Mouse (Mus musculus): ENCODE measurements around the gene Slc25a22. TPM values are rescaled to one million over a fixed set of nuclear protein-coding genes. Genes with fewer than 3 reads are reported as not detected.

The Slc25a22 gene
- polyA plus RNA-seq, 1 experiment from 2014 or later: 17.2 TPM

DNA sequence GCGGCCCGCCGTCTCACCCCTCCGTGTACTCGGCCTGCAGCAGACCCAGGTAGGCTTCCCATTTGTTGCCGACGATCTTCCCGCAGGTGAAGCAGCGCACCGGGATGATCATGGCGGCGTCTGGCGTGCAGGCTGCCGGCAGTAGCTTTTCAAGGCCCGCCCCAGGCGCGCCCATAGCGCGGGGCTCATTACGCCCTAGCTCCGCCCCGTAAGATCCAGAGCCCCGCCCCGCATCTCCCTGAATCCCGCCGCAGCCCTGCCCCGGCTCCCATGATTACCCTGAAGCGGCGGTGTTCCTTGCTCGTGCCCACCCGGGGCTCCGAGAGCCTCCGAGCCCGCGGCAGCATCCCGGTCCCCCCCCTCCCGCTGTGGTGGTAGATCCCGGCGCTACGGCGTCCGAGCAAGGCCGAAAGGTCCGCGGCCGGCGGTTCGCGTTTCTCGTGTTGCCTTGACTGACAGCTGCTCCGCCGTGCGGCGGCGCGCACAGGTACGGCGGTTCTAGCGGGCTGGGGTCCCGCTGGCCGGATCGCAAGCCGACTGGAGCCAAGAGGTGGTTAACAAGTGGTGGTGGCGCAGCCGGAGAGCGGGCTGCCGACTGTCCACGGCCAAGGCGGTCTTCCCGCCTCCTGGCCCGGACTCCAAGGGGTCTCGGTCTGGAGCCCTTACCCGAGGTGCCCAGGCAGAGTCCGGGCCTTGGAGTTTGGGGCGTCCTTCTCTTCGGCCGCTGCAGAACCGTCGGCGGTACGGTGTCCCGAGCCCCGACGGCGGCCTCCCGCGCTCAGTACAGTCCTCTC lies 37.5 kb upstream of the Slc25a22 start, which contains the start of the genes Polr2l and Tspan4:
Polr2l (minus strand) TSS at position 122 of the 794 bp plus-strand sequence.
Tspan4 (plus strand) TSS at position 230 of the 794 bp plus-strand sequence.
- H3K9ac ChIP-seq (ENCODE audit: low read length): peak within 1 kb of the TSS; percentile 88
- peaks cover 16% of the 10 kb centered on the region for H3K4me1 ChIP-seq (replicated peaks; ENCODE audit: control insufficient read depth, insufficient read depth)
- peak within 1 kb of the TSS; percentile 80 for H3K4me3 ChIP-seq (ENCODE audit: low read depth, low read length)
- peaks cover 13% of the 10 kb centered on the region for H3K36me3 ChIP-seq (ENCODE audit: control insufficient read depth, insufficient read depth, low read length)
- no peaks in the 10 kb centered on the region for H3K27me3 ChIP-seq (ENCODE audit: control insufficient read depth, insufficient read depth, low read length)
- H3K27ac ChIP-seq (replicated peaks): peak within 1 kb of the TSS; percentile 87
- under 1% methylated on average over 66 of the region's 87 CpGs for WGBS
- H3K9me3 ChIP-seq (ENCODE audit: control insufficient read depth, low read length): no peaks in the 10 kb centered on the region
- TF ChIP-seq EP300 (optimal IDR thresholded peaks at IDR 0.05): peak; percentile 82
- peak; percentile 27; the same call in 1 of the 2 replicates for TF ChIP-seq CTCF (IDR thresholded peaks at IDR 0.05; ENCODE audit: low read depth)
- ATAC-seq (ENCODE audit: low FRiP score, low TSS enrichment) (peak; percentile 74), DNase-seq (ENCODE audit: low spot score) (peak; percentile 86)
- peak within 1 kb of the TSS; percentile 90 for H3K4me2 ChIP-seq (replicated peaks; ENCODE audit: low read depth)

DNA sequence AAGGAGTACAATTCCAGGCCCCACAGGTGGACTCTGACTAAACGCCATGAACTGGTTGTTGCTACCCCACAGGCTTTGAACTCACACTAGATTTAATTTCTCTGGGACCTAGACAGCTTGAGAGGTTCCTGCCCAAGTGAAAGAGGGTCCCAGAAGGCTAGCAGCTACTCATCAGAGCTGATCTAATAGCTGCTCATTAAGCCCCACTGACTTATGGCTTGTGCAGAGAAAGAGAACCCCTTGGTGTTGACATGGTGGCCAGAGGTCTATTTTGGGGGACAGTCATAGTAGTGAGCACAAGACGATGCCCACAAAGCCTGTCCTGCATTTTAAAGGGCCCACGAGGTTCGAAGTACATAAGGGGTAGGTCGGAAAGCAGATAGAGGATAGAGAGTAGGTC lies 36.5 kb upstream of the Slc25a22 start:
- Histone ChIP-seq H3K9me3 (ENCODE audit: control insufficient read depth, low read length) (no peaks in the 10 kb centered on the region), H3K27ac (replicated peaks) (no peak overlapping the region), H3K27me3 (ENCODE audit: control insufficient read depth, insufficient read depth, low read length) (no peaks in the 10 kb centered on the region), H3K4me2 (replicated peaks; ENCODE audit: low read depth) (peak overlapping the region; percentile 90), H3K4me3 (ENCODE audit: low read depth, low read length) (peak overlapping the region; percentile 80), H3K9ac (ENCODE audit: low read length) (peak overlapping the region; percentile 88), H3K4me1 (replicated peaks; ENCODE audit: control insufficient read depth, insufficient read depth) (peaks cover 20% of the 10 kb centered on the region), H3K36me3 (ENCODE audit: control insufficient read depth, insufficient read depth, low read length) (peaks cover 19% of the 10 kb centered on the region)
- WGBS: 10% methylated on average over 5 of the region's 5 CpGs
- TF ChIP-seq EP300 (optimal IDR thresholded peaks at IDR 0.05) (no peak), CTCF (IDR thresholded peaks at IDR 0.05; ENCODE audit: low read depth) (no peak)
- no peak for DNase-seq (ENCODE audit: low spot score)
- no peak for ATAC-seq (ENCODE audit: low FRiP score, low TSS enrichment)

DNA sequence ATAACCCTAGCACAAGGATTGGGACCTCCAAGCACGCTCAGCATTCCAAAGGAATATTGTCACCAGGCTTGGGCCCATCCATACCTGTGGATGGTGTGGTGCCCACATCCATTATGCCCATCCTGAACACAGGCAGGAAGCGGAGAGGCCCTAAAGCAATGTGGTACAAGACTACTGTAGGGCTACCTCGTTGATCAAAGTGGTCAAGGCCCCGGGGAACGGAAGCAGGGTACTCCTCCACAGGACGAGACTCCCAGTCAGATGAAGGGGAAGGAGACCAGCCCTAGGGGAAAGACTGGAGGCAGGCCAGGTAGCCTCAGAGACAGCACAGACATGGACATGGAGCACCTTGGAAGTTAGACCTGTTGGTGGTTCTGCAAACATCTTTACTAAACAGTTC lies 35.1 kb upstream of the Slc25a22 start:
- no peak for DNase-seq (ENCODE audit: low spot score)
- no peaks in the 10 kb centered on the region for H3K27me3 ChIP-seq (ENCODE audit: control insufficient read depth, insufficient read depth, low read length)
- 83% methylated on average over 6 of the region's 6 CpGs for whole genome bisulfite sequencing
- no peak overlapping the region for H3K4me2 ChIP-seq (replicated peaks; ENCODE audit: low read depth)
- peaks cover 19% of the 10 kb centered on the region for H3K36me3 ChIP-seq (ENCODE audit: control insufficient read depth, insufficient read depth, low read length)
- no peak overlapping the region for H3K4me3 ChIP-seq (ENCODE audit: low read depth, low read length)
- H3K9me3 ChIP-seq (ENCODE audit: control insufficient read depth, low read length): no peaks in the 10 kb centered on the region
- no peak for ATAC-seq (ENCODE audit: low FRiP score, low TSS enrichment)
- TF ChIP-seq EP300 (optimal IDR thresholded peaks at IDR 0.05): no peak
- TF ChIP-seq CTCF (IDR thresholded peaks at IDR 0.05; ENCODE audit: low read depth): no peak
- H3K4me1 ChIP-seq (replicated peaks; ENCODE audit: control insufficient read depth, insufficient read depth): peaks cover 27% of the 10 kb centered on the region
- no peak overlapping the region for H3K9ac ChIP-seq (ENCODE audit: low read length)
- no peak overlapping the region for H3K27ac ChIP-seq (replicated peaks)

DNA sequence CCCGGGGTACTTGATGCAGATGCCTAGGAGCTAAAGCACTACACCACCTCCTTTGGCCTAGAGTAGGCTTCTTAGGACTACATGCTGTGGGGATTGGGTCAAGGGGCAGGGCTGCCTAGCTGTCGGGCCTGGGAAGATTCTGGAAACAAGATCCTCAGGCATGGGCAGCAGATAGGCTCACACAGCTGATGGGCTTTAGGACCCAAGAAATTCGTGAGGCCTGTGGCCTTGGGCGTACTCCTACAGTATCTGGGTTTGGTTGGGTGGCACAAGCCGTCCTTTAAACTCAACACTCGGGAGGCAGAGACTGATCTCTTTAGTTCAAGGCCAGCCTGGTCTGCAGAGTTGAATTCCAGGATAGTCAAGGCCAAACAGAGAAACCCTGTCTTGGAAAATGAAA lies 34.5 kb upstream of the Slc25a22 start:
- no peak for ATAC-seq (ENCODE audit: low FRiP score, low TSS enrichment)
- peaks cover 23% of the 10 kb centered on the region for H3K4me1 ChIP-seq (replicated peaks; ENCODE audit: control insufficient read depth, insufficient read depth)

DNA sequence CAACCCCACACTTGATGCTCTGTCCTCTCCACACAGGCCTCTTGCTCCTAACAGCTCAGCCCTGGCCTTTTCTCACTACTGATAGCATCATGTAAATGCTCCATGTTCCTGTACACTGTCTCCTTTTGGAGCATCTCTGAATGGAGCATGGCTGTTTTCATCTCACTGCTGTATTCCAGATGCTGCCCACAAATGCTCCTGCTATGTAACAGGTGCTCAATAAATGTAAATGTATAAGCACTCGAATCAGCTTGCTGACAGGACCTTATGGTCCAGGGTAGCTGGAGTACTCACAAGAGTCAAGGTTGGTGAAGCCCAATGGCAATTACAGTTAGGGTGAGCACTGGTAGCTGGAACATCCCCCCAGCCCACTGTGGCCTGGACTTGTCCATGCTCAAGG lies 33.5 kb upstream of the Slc25a22 start:
- DNase-seq (ENCODE audit: low spot score) (no peak), ATAC-seq (ENCODE audit: low FRiP score, low TSS enrichment) (no peak)
- Histone ChIP-seq H3K4me3 (ENCODE audit: low read depth, low read length) (no peak overlapping the region), H3K36me3 (ENCODE audit: control insufficient read depth, insufficient read depth, low read length) (peaks cover 19% of the 10 kb centered on the region), H3K4me2 (replicated peaks; ENCODE audit: low read depth) (no peak overlapping the region), H3K4me1 (replicated peaks; ENCODE audit: control insufficient read depth, insufficient read depth) (peaks cover 23% of the 10 kb centered on the region), H3K9me3 (ENCODE audit: control insufficient read depth, low read length) (no peaks in the 10 kb centered on the region), H3K27ac (replicated peaks) (no peak overlapping the region), H3K9ac (ENCODE audit: low read length) (no peak overlapping the region), H3K27me3 (ENCODE audit: control insufficient read depth, insufficient read depth, low read length) (no peaks in the 10 kb centered on the region)
- TF ChIP-seq CTCF (IDR thresholded peaks at IDR 0.05; ENCODE audit: low read depth) (no peak), EP300 (optimal IDR thresholded peaks at IDR 0.05) (no peak)
- WGBS: 91% methylated on average over 1 of the region's 1 CpGs

More for the DNA sequence above, 34.5 kb upstream of the Slc25a22 start:
- no peaks in the 10 kb centered on the region for H3K27me3 ChIP-seq (ENCODE audit: control insufficient read depth, insufficient read depth, low read length)
- TF ChIP-seq EP300 (optimal IDR thresholded peaks at IDR 0.05): no peak
- TF ChIP-seq CTCF (IDR thresholded peaks at IDR 0.05; ENCODE audit: low read depth): no peak
- peaks cover 19% of the 10 kb centered on the region for H3K36me3 ChIP-seq (ENCODE audit: control insufficient read depth, insufficient read depth, low read length)
- H3K27ac ChIP-seq (replicated peaks): no peak overlapping the region
- no peak for DNase-seq (ENCODE audit: low spot score)
- no peak overlapping the region for H3K4me3 ChIP-seq (ENCODE audit: low read depth, low read length)
- H3K9ac ChIP-seq (ENCODE audit: low read length): no peak overlapping the region
- no peak overlapping the region for H3K4me2 ChIP-seq (replicated peaks; ENCODE audit: low read depth)
- H3K9me3 ChIP-seq (ENCODE audit: control insufficient read depth, low read length): no peaks in the 10 kb centered on the region
- WGBS: 73% methylated on average over 6 of the region's 6 CpGs

DNA sequence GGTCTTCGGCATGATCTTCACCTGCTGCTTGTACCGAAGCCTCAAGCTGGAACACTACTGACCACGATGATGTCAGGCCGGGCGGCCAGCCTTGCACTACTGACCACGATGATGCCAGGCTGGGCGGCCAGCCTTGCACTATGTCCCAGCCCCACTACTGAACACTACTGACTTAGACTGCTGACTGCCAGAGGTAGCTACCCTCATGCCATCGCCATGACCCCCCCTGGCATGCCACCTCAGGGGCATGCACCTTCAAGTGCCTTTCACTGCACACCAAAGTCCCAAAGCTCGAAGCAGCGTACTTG lies 32.9 kb upstream of the Slc25a22 start:
- Histone ChIP-seq H3K4me2 (replicated peaks; ENCODE audit: low read depth) (no peak overlapping the region), H3K4me3 (ENCODE audit: low read depth, low read length) (no peak overlapping the region), H3K9ac (ENCODE audit: low read length) (no peak overlapping the region), H3K27me3 (ENCODE audit: control insufficient read depth, insufficient read depth, low read length) (no peaks in the 10 kb centered on the region), H3K36me3 (ENCODE audit: control insufficient read depth, insufficient read depth, low read length) (peaks cover 19% of the 10 kb centered on the region), H3K27ac (replicated peaks) (no peak overlapping the region), H3K9me3 (ENCODE audit: control insufficient read depth, low read length) (no peaks in the 10 kb centered on the region), H3K4me1 (replicated peaks; ENCODE audit: control insufficient read depth, insufficient read depth) (peaks cover 19% of the 10 kb centered on the region)
- 93% methylated on average over 10 of the region's 10 CpGs for WGBS
- no peak for ATAC-seq (ENCODE audit: low FRiP score, low TSS enrichment)
- TF ChIP-seq CTCF (IDR thresholded peaks at IDR 0.05; ENCODE audit: low read depth) (no peak), EP300 (optimal IDR thresholded peaks at IDR 0.05) (no peak)
- DNase-seq (ENCODE audit: low spot score): no peak

All from stomach, postnatal 0 days (tissue).